Mouse (Mus musculus) cerebellum, adult 2 months (tissue): ENCODE data around the gene Syap1.

Experiments used
- CTCF ChIP-seq: fragments of 200-500 bp; IDR thresholded peaks from 2 replicates; pipeline ENCODE4 v1.5.1; 2011; ENCODE audit warnings: low read depth, mild to moderate bottlenecking, control low read depth, low read length, moderate library complexity, borderline replicate concordance; ENCODE audit not compliant: insufficient read depth
- POLR2A ChIP-seq: fragments of 200-500 bp; IDR thresholded peaks from 2 replicates; pipeline ENCODE4 v1.6.1; 2011; ENCODE audit warnings: low read length, control low read depth, borderline replicate concordance; ENCODE audit not compliant: insufficient read depth

GRCm38 (mm10) chrX:162901371-162902039 lies 13.3 kb upstream of the Syap1 start:
- TF ChIP-seq CTCF (no peak), POLR2A (no peak)
